Mouse (Mus musculus) midbrain, embryonic 12.5 days (tissue): ENCODE data around the gene Shank1. TPM values are rescaled to one million over a fixed set of nuclear protein-coding genes. Genes with fewer than 3 reads are reported as not detected.

ENCODE experiments used
- ATAC-seq: fragments of 200-750 bp; cut with Nextera tagmentation; 2 replicates; pipeline ENCODE4 v1.8.0; 2017; ENCODE audit warnings: low read depth, moderate TSS enrichment, moderate library complexity; ENCODE audit not compliant: low FRiP score
- H3K27ac ChIP-seq: fragments of 300-500 bp; sonication (generic); replicated peaks from 2 replicates; pipeline ENCODE4 v1.5.1; 2016; ENCODE audit warnings: mild to moderate bottlenecking
- H3K27me3 ChIP-seq: fragments of 300-500 bp; sonication (generic); 2 replicates; pipeline ENCODE4 v1.6.1; 2016; ENCODE audit warnings: mild to moderate bottlenecking
- H3K36me3 ChIP-seq: fragments of 300-500 bp; sonication (generic); 2 replicates; pipeline ENCODE4 v1.6.1; 2016
- H3K4me1 ChIP-seq: fragments of 300-500 bp; sonication (generic); 2 replicates; pipeline ENCODE4 v1.6.1; 2016
- H3K4me2 ChIP-seq: fragments of 300-500 bp; sonication (generic); replicated peaks from 2 replicates; pipeline ENCODE4 v1.6.1; 2016; ENCODE audit warnings: mild to moderate bottlenecking, moderate library complexity
- H3K4me3 ChIP-seq: fragments of 300-500 bp; sonication (generic); 2 replicates; pipeline ENCODE4 v1.5.1; 2016; ENCODE audit warnings: mild to moderate bottlenecking
- H3K9ac ChIP-seq: fragments of 300-500 bp; sonication (generic); replicated peaks from 2 replicates; pipeline ENCODE4 v1.6.1; 2016; ENCODE audit warnings: mild to moderate bottlenecking, moderate library complexity
- H3K9me3 ChIP-seq: fragments of 300-500 bp; sonication (generic); 2 replicates; pipeline ENCODE4 v1.6.1; 2016; ENCODE audit warnings: mild to moderate bottlenecking
- WGBS: fragments of 180-500 bp; shearing (Covaris S2); methylation state at CpG from one replicate; pipeline ENCODE4 v1.1.7; 2016; 5-methylcytosine and 5-hydroxymethylcytosine counted together
- polyA plus RNA-seq: library from polyadenylated mRNA; unstranded; fragments of >200 nt; fragmentation: Nextera tagmentation; extraction: Ambion mirVana; gene quantifications from 2 replicates; pipeline ENCODE4 v1.2.1, GENCODE M21; 2016

Shank1 gene
- 8.5 and 11.4 TPM in 2 replicates for polyA plus RNA-seq

DNA sequence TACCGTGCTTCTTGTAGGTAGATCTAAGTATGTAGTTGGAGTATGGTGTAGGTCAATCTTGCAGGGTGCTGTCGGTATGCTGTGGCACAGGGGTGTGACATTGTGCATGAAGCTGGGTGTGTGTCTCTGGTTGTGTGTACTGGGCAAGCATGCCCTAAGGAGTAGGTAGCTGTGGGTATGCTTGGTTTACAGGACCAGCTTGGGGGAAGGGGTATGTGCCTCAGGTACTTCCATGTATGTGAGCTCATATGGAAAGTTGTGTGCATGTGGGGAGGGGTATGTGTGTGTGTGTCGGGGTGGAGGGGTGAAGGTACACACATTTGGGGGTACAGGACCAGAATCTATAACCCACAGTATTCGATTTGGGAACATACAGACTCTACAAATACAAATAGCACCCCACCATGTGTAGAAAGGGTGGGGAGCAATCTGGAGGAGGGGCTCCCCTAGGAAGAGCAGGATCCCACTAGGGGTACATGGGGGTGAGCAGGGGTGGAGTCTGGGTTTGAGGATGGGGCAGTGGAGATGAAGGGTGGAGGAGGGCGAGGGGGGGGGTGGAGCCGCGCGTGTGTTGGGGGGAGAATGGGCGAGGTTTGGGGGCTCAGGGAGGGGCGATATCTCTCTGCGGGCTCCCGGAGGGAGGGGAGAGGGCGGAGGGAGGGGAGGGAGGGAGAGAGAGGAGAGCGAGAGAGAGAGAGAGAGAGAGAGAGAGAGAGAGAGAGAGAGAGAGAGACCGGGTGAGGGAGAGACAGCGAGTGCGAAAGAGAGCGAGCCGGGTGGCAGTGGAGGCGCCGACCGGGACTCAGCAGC, at the start of gene Shank1:
Gene Shank1, plus strand, starts transcription at position 779 of the 810 bp plus-strand sequence.
- 26% methylated on average over 10 of the region's 22 CpGs for WGBS
- Histone ChIP-seq H3K27ac (peak within 1 kb of the TSS; percentile 61), H3K36me3 (peaks cover 14% of the 10 kb centered on the region; the same call in 1 of the 2 replicates), H3K9me3 (no peaks in the 10 kb centered on the region), H3K27me3 (peaks cover 30% of the 10 kb centered on the region), H3K4me3 (peak within 1 kb of the TSS; percentile 54), H3K4me2 (peak within 1 kb of the TSS; percentile 97), H3K4me1 (peaks cover 32% of the 10 kb centered on the region), H3K9ac (peak within 1 kb of the TSS; percentile 82)
- ATAC-seq, result no peak

DNA sequence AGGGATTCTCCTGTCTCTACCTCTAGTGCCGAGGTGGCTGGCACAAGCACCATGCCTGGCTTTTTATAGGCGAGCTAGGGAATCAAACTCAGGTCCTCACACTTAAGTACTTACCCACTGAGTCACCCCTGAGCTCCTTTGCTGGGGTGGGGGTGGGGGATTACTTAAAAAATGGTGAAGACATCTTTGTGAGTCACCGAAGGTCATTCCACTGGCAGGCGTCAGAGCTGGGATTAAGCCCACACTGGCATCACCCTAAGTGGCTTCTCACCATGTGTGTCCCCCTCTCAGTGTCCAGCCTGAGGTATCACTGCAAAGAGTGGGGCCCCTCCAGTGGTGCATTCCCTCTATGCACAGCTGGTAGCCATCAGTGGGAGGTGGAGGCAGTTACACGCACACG, 49.6 kb upstream of the Shank1 start:
- WGBS, result 71% methylated on average over 6 of the region's 6 CpGs
- Histone ChIP-seq H3K27me3 (peaks cover 35% of the 10 kb centered on the region), H3K36me3 (0 out of 2 replicates have a peak, but pooled peaks cover 6% of the 10 kb centered on the region), H3K4me3 (no peak overlapping the region), H3K9ac (no peak overlapping the region), H3K27ac (no peak overlapping the region), H3K9me3 (no peaks in the 10 kb centered on the region), H3K4me1 (peaks cover 6% of the 10 kb centered on the region), H3K4me2 (no peak overlapping the region)
- ATAC-seq, result no peak

DNA sequence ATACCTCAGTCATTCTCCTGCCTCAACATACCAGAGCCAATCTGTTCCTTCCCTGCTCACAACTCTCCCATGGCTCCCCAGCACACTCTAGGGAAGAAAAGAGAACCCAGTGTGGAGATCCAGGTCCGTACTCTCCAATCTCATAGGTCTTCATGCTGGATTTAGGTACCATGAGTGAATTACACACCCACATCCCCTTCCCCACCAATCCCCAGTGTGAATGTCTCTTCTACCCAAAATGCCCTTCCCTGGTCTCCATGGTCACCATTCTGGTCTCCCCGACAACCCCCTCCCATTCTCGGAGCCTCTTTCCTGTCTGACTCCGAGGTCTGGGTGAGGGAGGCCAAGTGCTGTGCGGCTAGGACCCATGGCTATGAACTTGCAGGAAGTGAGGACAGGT, 48.9 kb upstream of the Shank1 start, which contains the start of gene Gm15517:
Gene Gm15517, plus strand, starts transcription at position 301 of the 400 bp plus-strand sequence.
- H3K36me3 ChIP-seq, result 0 out of 2 replicates have a peak, but pooled peaks cover 6% of the 10 kb centered on the region
- no peak within 1 kb of the TSS; the same call in 1 of the 2 replicates for H3K9ac ChIP-seq
- peaks cover 35% of the 10 kb centered on the region for H3K27me3 ChIP-seq
- ATAC-seq, result no peak
- no peak within 1 kb of the TSS for H3K4me3 ChIP-seq
- H3K4me1 ChIP-seq, result peaks cover 6% of the 10 kb centered on the region
- H3K27ac ChIP-seq, result no peak within 1 kb of the TSS
- 55% methylated on average over 5 of the region's 5 CpGs for WGBS
- H3K9me3 ChIP-seq, result no peaks in the 10 kb centered on the region
- no peak within 1 kb of the TSS for H3K4me2 ChIP-seq

DNA sequence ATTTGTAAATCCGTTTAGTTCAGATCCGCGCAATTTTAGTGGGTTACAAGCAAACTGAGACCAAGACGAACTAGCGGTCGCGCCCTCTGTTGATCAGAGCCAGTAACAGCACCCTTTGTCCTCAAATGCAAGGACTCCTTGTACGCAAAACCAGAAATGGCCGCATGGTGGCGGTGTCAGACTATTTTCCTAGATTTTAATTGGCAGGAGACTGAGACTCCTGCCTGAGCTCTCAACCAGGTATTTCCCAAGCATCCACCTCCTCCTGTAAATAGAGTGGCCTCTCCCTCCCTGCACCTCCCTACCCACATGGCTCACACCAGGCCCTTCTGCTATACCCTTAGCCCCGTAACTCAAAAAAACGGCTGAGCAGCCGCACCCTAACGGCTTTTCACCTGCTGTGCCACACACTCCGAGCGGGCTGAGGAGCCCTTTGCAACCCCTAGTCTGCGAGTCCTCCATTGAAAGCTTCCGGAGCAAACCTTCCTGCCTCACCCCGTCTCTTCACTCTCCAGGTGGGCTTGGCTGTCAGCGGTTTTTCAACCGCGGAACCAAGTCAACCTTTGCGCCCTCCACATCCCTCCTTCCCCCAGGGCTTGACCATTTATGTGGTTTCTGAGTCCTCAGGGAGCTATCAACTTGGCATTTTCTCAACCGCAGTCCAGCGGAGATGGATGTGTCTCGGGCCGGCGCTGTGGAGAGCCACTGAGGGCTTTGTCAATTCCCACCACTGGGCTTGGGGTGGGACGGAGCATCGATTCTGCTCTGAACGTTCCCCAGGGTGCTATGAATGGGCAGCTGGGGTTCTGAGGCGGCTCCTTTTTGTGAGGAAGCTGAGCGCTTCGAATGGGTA, 47.0 kb upstream of the Shank1 start:
- H3K27ac ChIP-seq, result peak overlapping the region; percentile 39; the same call in 1 of the 2 replicates
- H3K4me3 ChIP-seq, result peak overlapping the region; percentile 27
- H3K9ac ChIP-seq, result peak overlapping the region; percentile 53

DNA sequence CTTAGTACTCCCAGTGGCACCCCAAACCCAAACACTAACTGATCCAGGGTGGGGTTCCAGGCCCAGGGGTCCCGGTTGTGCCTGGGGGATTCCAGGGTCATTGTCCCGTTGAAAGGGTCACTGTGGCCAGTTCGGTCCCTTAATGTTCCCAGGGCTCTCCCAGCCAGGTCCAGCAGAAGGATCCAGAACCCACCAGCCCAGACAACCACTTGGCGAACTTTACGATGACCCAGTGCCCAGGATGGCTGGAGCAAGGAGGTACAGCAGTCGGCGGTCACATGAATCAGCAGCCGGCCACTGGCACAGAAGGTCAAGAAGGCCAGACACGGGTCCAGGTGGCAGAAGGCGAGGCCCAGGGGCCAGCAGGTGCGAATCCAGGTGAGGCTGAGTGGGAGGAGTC, 41.9 kb upstream of the Shank1 start:
- H3K27me3 ChIP-seq, result peaks cover 33% of the 10 kb centered on the region
- H3K4me1 ChIP-seq, result peaks cover 3% of the 10 kb centered on the region
- no peaks in the 10 kb centered on the region for H3K9me3 ChIP-seq
- ATAC-seq, result no peak
- no peaks in the 10 kb centered on the region for H3K36me3 ChIP-seq
- no peak overlapping the region for H3K4me3 ChIP-seq
- no peak overlapping the region for H3K4me2 ChIP-seq
- H3K9ac ChIP-seq, result no peak overlapping the region
- WGBS, result 84% methylated on average over 11 of the region's 11 CpGs
- no peak overlapping the region for H3K27ac ChIP-seq

More for the DNA sequence above, 47.0 kb upstream of the Shank1 start:
- peaks cover 6% of the 10 kb centered on the region for H3K4me1 ChIP-seq
- H3K27me3 ChIP-seq, result peaks cover 41% of the 10 kb centered on the region
- H3K36me3 ChIP-seq, result no peaks in the 10 kb centered on the region
- H3K4me2 ChIP-seq, result peak overlapping the region; percentile 55
- 2% methylated on average over 34 of the region's 34 CpGs for WGBS
- no peaks in the 10 kb centered on the region for H3K9me3 ChIP-seq
- ATAC-seq, result peak; percentile 83

DNA sequence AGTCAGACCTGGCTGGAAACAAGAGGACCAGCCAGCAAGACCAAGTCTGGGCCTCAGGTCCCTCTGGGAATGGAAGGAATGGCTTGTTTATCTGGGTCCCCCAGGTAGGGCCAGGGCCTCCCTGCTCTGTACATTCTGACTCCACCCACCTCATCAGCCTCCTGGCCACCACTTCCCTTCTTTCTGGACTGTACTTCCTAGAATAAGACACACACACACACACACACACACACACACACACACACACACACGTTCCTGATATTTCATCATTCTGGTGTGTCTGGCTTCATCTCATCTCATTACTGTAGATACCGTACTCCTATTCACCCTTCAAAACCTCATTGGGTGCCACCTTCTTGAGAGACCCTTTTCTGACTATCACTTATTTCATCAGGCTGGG, 40.7 kb upstream of the Shank1 start:
- WGBS, result 89% methylated on average over 2 of the region's 2 CpGs
- no peaks in the 10 kb centered on the region for H3K36me3 ChIP-seq
- H3K27me3 ChIP-seq, result peaks cover 32% of the 10 kb centered on the region
- no peak overlapping the region for H3K27ac ChIP-seq
- no peak overlapping the region for H3K4me2 ChIP-seq
- no peaks in the 10 kb centered on the region for H3K9me3 ChIP-seq
- no peak overlapping the region for H3K4me3 ChIP-seq
- ATAC-seq, result no peak
- H3K9ac ChIP-seq, result no peak overlapping the region
- no peaks in the 10 kb centered on the region for H3K4me1 ChIP-seq

DNA sequence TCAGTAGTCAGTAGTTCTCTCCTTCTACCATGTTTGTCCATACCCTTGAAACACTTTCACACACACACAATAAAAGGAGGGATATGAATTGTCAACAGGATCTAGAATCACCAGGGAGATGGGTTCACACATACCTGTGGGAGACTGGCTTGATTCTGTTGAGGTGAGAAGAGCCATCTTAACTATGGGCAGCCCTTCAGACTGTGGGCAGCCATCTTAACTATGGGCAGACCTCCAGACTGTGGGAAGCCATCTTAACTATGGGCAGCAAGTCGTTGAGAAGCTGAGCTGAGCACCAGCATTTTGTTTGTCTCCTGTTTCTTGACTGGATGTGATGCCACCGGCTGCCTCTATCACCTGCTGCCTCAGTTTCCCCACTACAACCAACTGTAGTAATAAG, 38.7 kb upstream of the Shank1 start:
- 72% methylated on average over 2 of the region's 2 CpGs for WGBS

DNA sequence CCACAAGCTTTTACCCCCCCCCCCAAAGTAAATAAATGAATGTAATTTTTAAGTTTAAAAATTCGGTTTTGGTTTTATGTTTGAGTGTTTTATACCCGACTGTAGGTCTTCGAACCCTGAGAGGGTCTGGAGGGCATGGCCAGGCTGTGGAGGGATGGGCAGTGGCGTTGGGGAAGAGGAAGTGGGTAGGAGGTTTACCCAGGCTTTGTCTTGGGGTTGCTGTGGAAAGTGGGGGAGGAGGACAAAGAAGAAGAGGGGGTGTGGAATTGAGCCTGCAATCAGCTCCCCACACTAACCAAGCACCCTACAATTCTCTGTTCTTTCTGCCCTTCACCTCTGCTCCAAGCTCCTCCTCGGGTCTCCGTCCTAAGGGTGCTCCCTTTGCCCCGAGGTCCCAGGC, 37.5 kb upstream of the Shank1 start:
- Histone ChIP-seq H3K9me3 (no peaks in the 10 kb centered on the region), H3K27ac (no peak overlapping the region), H3K9ac (no peak overlapping the region), H3K27me3 (peaks cover 39% of the 10 kb centered on the region), H3K4me1 (no peaks in the 10 kb centered on the region), H3K4me3 (no peak overlapping the region), H3K4me2 (no peak overlapping the region), H3K36me3 (no peaks in the 10 kb centered on the region)
- ATAC-seq, result no peak
- WGBS, result 90% methylated on average over 7 of the region's 7 CpGs

More for the DNA sequence above, 38.7 kb upstream of the Shank1 start:
- ATAC-seq, result no peak
- Histone ChIP-seq H3K36me3 (no peaks in the 10 kb centered on the region), H3K27ac (no peak overlapping the region), H3K9ac (no peak overlapping the region), H3K4me3 (no peak overlapping the region), H3K4me1 (no peaks in the 10 kb centered on the region), H3K9me3 (no peaks in the 10 kb centered on the region), H3K4me2 (no peak overlapping the region), H3K27me3 (peaks cover 39% of the 10 kb centered on the region)

DNA sequence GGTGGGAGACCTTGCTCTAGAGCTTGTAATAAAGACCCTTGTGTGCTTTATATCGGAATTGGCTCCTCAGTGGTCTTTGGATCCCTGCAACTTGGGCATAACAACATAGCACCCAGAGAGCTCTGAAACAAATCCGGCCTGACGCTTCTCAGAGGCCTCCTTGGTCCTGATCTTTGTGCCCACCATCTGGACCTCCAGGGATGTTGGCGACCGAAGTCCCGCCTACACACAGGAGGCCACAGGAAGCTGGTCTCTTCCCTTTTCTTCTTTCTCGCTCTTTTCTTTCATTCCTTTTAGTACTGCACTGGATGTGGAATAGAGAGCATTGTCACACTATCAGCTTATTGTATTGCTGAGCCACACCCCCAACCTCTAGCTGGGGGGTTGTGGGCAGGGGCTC, 36.6 kb upstream of the Shank1 start:
- WGBS, result 66% methylated on average over 7 of the region's 7 CpGs
- no peak overlapping the region for H3K4me2 ChIP-seq
- no peaks in the 10 kb centered on the region for H3K36me3 ChIP-seq
- H3K9me3 ChIP-seq, result no peaks in the 10 kb centered on the region
- H3K4me1 ChIP-seq, result no peaks in the 10 kb centered on the region
- no peak for ATAC-seq
- no peak overlapping the region for H3K27ac ChIP-seq
- H3K4me3 ChIP-seq, result no peak overlapping the region
- peaks cover 30% of the 10 kb centered on the region for H3K27me3 ChIP-seq
- H3K9ac ChIP-seq, result no peak overlapping the region

DNA sequence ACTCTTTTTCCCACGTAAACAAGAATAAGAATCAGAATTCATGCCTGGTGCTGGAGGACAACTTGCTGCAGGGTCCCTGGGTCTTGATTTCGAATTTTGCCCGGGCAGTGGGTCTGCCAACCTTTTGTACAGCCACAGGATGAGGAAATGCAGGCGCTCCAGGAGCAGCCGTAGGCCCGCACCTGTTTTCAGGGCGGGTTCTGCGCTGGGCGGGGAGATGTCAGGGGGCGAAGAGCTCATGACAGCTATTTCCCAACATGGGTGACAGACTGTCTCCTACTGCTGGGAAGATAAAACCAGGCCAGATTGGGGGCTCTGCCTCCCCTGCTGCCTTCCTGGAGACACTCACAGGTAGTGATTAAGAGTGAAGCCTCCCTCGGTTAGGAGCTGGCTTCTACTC, 36.0 kb upstream of the Shank1 start:
- no peak for ATAC-seq
- H3K4me3 ChIP-seq, result no peak overlapping the region
- no peaks in the 10 kb centered on the region for H3K36me3 ChIP-seq
- H3K4me1 ChIP-seq, result no peaks in the 10 kb centered on the region
- no peak overlapping the region for H3K27ac ChIP-seq
- no peaks in the 10 kb centered on the region for H3K9me3 ChIP-seq
- no peak overlapping the region for H3K4me2 ChIP-seq
- H3K27me3 ChIP-seq, result peaks cover 30% of the 10 kb centered on the region
- 51% methylated on average over 11 of the region's 11 CpGs for WGBS
- no peak overlapping the region for H3K9ac ChIP-seq

DNA sequence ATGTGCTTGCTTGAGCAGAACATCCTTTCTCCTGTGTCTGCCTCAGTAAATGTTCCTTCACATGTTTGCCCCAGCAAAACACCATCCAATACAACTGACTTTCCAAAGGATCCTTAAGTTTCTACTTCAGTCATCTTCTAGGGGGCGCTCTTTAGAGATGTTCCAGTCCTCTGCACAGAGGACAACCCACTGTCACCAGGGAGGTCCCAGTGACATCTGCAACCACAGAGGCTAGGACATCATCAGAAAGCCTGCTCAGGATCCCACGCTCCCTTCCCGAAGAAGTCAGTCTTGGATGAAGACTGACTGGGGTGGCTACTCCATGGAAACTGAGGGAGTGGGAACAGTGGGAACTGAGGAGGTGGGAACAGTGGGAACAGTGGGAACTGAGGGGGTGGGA, 34.5 kb upstream of the Shank1 start:
- Histone ChIP-seq H3K36me3 (no peaks in the 10 kb centered on the region), H3K9ac (no peak overlapping the region), H3K27ac (no peak overlapping the region), H3K4me3 (no peak overlapping the region), H3K27me3 (peaks cover 26% of the 10 kb centered on the region), H3K4me1 (no peaks in the 10 kb centered on the region), H3K4me2 (no peak overlapping the region), H3K9me3 (no peaks in the 10 kb centered on the region)
- no peak for ATAC-seq
- WGBS, result 74% methylated on average over 3 of the region's 3 CpGs
